ENCODE assay signal across 18 mouse cellular contexts in the genomic region with DNA sequence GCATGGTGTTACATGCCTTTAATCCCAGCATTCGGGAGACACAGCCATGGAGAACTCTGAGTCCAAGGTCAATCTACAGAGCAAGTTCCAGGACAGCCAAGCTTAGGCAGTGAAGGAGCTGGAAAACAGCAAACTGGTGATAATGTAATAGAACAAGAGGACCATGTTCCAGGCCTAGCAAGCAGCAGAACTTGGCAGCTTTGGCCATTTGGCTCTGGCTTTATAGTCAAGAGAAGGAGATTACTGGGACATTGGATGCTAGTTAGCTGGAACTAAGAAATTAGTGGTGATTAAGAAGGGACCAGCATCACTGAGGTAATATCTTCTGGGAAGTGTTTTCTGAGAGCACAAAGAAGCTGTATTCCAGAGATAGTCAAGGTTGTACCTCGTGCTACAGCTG.
"Had no signal": no experiment of that assay in that cellular context is flagged by ENCODE, and none has a peak within 500 bp of the region (broad histone marks: within the 10 kb centered on the region; RNA-seq: fewer than 3 reads in every experiment).

No protein-coding gene starts in this region.

- H3K4me3 ChIP-seq: lung, embryonic 15.5 days; megakaryocyte, embryonic 14.5 days; midbrain, embryonic 13.5 days; midbrain, embryonic 15.5 days; neural tube, embryonic 12.5 days; stomach, embryonic 15.5 days had no signal

- H3K4me2 ChIP-seq: lung, embryonic 15.5 days; midbrain, embryonic 11.5 days; midbrain, embryonic 13.5 days; midbrain, embryonic 15.5 days; neural tube, embryonic 12.5 days; stomach, embryonic 15.5 days had no signal

- H3K36me3 ChIP-seq: lung, embryonic 15.5 days; midbrain, embryonic 13.5 days; midbrain, embryonic 15.5 days; neural tube, embryonic 12.5 days; stomach, embryonic 15.5 days had no signal

- ATAC-seq: liver, postnatal 0 days; lung, postnatal 0 days; midbrain, embryonic 13.5 days; midbrain, embryonic 15.5 days had no signal

- H3K9ac ChIP-seq: liver, postnatal 0 days; lung, embryonic 15.5 days; midbrain, embryonic 13.5 days; midbrain, embryonic 15.5 days; neural tube, embryonic 12.5 days; stomach, embryonic 15.5 days had no signal

- H3K9me3 ChIP-seq: lung, embryonic 15.5 days; midbrain, embryonic 13.5 days; midbrain, embryonic 15.5 days; stomach, embryonic 15.5 days had no signal

- H3K27ac ChIP-seq: lung, embryonic 15.5 days; macrophage; midbrain, embryonic 13.5 days; midbrain, embryonic 15.5 days; neural tube, embryonic 12.5 days; stomach, embryonic 15.5 days; stomach, postnatal 0 days had no signal

- DNase-seq: liver, postnatal 0 days; lung, adult 2 months; lung, postnatal 14 days; lung, postnatal 36 days; right cerebral cortex, postnatal 14 days; thymus, adult 2 months; thymus, postnatal 25 days; thymus, postnatal 4 days had no signal

- H3K4me1 ChIP-seq: lung, embryonic 15.5 days; megakaryocyte, embryonic 14.5 days; midbrain, embryonic 13.5 days; midbrain, embryonic 15.5 days; neural tube, embryonic 12.5 days; stomach, embryonic 15.5 days had no signal

- H3K27me3 ChIP-seq: lung, embryonic 15.5 days; midbrain, embryonic 13.5 days; midbrain, embryonic 15.5 days; neural tube, embryonic 12.5 days; stomach, embryonic 15.5 days had no signal
